Mouse (Mus musculus) regulatory T cell (primary cell): ENCODE measurements around the gene BC025446.
"Not testable (repeated sequence)": the region's sequence is repeated elsewhere in the genome, so short reads cannot be mapped to it uniquely, and the experiment has no call there.

Experiments
- in situ Hi-C: fragments of 300-600 bp; cut with MboI, MseI; formaldehyde crosslinking; loops from one replicate; pipeline ENCODE4 v1.15.1; 2025; ENCODE audit warnings: high pct_unique_total_duplicates

The BC025446 gene

DNA sequence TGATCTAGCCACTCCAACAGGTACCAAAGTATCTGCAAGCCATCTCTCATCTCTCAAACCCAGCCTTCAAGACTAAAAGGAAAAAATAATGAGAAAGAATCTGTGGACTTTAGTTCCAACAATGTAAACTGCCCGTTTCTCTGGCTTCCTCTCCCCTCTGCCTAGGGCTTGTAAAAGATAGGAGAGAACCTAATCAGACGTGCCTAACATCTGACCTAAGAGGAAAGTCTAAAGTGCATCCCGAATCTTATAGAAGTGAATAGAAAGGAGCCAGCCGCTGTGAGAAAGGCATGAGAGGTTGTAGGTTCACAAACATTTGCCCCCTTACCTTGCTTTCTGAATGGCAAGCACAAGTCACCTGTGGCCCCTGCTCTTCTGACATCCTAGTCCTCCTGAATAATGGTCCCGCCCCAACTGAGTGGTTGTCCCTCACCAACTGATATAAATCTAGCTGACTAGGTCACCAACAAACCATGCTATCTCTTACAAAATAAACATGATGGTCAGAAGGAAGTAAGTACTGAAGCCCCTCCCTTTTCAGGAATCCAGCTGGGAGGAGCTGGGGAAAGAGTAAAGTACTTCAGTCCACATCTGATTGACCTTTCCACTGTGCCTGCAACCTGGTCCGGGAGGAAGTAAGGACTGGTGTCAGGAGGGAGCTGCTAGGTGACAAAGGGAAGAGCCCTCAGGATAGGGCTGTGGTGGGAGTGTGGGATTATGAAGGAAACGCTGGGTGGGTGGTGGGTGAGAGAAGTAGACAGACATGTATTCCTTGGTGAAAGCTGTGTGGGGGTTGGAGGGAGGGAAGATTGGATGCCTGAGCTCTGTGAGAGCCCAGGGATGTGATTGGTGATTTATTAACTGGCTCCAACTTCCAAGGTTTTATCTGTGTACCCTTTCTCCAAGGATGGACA lies at the start of gene BC025446:
BC025446 (plus strand) TSS at position 599 of the 914 bp plus-strand sequence.
- in situ Hi-C loops, result no loop called here

DNA sequence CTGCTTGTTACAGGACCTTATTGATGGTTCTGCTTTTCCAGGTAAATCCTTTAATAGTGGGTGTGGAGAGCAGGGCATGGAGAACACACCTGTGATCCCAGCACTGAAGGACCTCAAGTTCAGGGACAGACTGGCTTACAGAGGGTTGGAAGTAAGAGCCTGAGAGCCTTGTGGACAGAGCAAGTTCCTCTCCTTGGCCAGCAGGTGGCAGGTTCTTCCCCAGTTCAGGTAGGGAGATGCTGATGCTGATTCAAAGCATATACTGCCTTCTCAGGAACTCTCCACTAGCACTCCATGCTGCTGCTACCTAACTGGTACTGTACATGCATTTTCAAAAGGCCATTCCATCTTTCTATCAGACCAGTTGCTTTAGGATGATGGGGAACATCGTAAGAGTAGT lies 40.7 kb upstream of the BC025446 start:
- in situ Hi-C loops, result no loop called here

DNA sequence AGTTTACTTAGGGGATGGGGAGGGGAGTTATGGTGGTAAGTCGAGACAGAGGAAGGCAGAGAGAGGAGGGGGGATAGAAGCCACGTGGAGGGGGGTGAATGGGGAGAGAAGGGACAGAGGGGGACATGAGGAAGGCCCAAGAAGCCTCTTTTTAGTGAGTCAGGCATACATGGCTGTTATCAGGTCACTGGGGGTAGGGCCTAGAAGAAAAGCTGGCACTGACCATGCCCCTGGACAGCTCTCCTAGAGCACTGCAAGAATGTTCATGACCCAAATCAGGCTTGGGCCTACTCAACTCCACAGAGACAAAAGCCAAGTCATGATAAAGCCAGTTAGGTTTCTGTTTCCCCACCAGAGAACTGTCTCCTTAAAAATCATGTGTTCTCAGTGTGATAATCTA lies 29.9 kb upstream of the BC025446 start:
- in situ Hi-C loops, result loop anchor here (10.0 kb wide), 1 partner anchor 91 kb away; no protein-coding TSS in a partner anchor

DNA sequence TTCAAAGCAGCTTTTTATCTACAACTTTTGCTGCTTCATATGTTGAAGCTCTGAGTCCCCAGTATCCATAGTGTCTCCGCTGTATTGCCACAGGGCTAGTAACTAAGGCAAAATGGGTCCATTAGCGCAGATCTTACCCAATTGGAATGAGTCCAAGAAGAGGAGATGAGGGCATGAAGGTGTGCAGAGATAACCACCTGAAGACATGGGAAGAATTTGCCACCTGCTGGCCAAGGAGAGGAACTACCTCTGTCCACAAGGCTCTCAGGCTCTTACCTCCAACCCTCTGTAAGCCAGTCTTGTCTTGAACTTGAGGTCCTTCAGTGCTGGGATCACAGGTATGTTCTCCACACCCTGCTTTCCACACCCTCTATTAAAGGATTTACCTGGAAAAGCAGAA lies 27.1 kb upstream of the BC025446 start:
- in situ Hi-C loops, result loop anchor here (10.0 kb wide), 1 partner anchor 94 kb away; no protein-coding TSS in a partner anchor

DNA sequence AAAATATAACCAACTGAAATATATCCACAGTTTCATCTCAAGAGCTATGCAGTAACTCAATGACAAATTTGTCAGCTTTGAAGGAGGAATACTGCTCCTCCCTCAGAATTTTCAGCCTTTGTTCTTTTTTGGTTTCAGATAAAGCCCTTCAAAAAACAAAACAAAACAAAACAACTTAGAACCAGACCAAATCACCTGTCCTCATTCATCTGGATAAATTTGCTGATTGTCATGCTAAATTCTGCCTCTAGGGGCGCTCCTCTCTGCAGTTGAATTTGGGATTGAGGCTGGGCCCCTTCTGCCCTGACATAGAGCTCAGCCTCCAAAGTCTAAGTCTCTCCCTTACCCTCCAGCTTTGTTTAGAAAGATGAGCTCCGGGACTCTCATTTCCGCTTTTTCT lies 25.6 kb upstream of the BC025446 start:
- in situ Hi-C loops, result not testable (repeated sequence)

DNA sequence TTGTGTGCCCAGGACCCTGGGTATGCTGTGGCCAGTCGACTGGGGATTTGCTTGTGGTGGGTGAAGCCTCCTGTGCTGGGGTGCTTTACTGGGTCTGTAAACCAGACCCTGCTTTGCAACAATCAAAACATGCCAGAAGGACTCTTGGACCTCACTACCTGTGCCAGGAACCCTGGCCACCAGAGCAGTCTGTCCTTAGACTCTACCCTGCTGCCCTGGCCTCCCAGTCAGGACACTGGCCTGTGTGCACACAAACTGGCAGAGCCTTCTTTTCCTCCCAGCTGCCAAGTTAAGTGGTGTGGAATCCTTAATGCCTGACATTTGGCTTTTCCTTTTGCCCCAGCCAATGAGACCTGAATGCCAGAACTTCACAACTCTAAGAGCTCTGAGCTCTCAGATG lies 655 bp downstream of the BC025446 start:
- in situ Hi-C loops, result no loop called here

DNA sequence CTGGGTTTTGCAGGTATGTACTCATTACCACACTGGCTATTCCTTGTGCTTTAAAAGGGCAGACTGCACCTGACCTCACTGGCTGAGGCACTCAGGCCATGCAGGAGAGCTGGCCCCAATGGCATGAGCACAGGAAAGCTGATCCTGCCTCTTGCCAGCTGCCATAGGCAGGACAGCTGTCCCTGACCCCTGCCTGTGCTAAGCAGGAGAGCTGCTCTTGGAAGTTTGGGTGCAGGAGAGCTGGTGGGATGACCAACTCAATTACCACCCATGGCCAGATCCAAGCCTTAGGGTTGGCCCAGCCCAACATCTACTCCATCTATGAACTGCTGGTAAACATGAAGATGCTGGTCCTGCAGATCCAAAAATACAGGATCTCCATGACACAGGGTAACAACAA lies 5.8 kb downstream of the BC025446 start:
- in situ Hi-C loops, result no loop called here

DNA sequence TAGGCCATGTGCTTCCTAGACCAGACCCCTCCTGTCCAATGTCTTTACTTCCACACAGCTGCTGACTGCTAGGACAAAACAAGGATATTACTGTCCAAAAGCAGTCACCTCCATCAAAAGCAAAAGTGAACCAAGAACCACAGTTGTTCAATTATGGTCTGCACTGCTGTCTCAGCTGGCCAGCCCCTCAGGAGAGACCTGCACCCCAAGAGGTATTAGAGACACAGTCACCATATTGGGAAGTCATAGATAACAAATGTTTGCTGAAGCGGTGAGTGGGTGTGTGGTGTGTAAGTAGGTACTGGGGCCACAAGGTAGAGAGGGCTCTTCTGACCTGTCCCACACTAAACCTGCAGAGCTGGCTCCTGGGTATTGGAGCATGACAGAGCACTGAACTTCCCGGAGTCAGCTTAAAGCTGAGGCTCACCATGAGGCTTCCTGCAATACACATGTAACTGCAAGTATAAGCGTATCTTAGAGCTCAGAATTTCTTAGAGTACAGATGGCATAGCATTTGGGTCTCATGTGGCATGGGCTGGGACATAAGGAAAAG lies 21.6 kb downstream of the BC025446 start:
- in situ Hi-C loops, result no loop called here

DNA sequence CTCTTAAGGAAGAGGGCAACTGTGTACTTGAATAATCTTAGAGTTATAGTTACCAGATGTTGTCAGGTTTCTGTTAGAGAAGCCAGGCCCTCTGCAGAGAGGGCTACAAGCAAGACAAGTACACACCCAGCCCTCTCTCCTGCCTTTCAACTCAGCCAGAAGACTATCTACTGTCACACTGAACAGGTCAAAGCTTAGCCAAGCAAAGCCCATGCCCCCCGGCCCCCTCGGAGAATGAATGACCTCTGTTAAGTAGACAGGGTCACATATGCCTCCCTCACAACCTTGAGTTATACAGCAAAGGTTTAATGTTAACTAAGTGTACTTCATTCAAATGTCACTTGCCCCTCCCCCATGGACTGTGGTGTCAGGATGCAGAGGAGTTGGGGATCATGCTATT lies 24.4 kb downstream of the BC025446 start:
- in situ Hi-C loops, result loop anchor here (10.0 kb wide), 1 partner anchor 1696 kb away; no protein-coding TSS in a partner anchor

DNA sequence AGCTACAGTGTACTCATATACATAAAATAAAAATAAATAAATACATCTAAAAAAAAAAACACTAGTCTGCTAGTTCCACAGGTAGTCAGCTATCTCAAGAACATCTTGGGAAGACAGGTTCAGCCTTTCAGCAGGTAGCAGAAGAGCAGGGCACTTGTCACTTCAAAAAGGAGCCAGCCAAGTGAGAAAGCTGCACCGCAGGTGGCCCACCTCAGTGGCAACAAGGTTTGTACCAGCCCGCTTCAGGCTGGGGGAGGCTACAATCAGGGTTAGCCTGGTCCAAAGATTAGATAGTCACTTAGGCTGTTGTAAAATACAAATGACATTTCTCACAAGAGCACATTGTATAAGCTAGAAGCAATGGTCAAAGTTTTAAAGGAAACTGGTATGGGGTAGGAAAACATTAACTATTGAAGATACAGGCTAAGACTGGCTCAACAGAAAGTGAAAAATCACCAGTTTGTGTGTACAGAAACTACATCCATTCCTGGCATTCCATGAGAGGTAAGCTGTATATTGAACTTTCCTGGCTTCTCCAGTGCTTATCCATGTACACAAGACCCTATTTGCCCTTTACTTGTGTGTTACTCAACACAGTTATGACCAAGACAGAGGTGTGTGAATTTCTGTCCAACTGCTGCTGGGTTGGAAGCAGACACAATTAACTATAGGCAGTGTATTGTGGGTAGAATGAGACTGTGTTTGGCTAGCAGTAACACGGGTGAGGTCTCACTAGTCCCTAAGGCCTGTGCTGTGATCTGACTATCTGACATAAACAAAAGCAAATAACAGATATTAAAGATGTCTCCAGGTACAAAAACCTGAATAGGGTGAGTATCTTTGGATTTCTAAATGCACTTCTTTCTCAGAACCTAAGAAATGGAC lies 26.8 kb downstream of the BC025446 start:
- in situ Hi-C loops, result loop anchor here (10.0 kb wide), 1 partner anchor 1698 kb away; no protein-coding TSS in a partner anchor

DNA sequence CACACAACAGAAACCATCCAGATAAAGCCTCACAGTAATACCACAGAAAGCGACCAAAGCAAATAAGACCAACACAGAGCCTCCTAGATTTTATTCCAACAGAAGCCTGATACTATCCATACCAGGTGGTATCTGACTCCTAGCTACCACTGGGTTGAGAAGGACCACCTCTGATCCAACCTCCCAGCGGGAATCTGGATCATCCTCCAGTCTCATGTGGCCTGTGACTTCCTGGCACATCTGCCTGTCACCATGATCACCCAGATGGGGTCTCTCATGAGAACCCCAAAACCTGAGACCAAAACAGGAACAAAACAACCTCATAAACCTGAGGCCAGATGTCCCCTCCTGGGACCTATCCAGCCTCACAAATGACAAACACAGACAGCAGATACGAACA lies 38.5 kb downstream of the BC025446 start:
- in situ Hi-C loops, result no loop called here

DNA sequence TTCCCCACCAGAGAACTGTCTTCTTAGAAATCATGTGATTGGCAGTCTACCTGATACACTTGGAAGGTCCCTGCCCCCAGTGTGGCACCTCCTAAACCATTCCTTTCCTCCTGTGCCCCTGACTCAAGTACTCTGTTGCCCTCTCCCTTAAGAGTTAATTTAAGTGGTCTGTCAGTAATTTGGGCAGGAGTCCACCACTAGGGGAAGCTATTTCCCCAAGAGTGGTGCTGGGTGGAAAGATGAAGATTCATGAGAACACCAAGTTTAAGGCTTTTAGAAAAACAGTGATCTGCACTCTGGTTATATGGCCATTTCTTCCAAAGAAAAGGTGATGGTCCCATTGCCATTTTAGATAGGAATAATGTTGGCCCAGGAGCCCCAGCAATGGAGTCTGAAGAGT lies 49.7 kb downstream of the BC025446 start:
- in situ Hi-C loops, result no loop called here

DNA sequence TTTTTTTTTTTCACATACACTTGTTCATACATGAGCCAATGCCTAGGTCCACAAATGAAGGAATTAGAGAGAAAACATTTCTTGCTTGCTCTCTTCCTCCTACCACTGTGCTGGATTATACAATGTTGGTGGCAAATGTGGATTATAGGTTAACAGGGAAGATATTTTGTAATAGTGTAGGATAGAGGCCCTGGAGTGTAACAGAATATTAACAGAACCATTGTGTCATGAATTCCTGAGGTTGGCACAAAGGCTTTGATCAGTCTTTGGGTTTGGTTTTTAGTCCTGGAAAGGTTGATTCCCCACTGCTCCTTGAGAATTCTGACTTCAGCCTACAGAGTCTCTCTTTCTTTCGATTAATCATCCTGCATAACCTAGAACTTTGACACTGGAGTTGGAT lies 50.5 kb downstream of the BC025446 start:
- in situ Hi-C loops, result no loop called here

DNA sequence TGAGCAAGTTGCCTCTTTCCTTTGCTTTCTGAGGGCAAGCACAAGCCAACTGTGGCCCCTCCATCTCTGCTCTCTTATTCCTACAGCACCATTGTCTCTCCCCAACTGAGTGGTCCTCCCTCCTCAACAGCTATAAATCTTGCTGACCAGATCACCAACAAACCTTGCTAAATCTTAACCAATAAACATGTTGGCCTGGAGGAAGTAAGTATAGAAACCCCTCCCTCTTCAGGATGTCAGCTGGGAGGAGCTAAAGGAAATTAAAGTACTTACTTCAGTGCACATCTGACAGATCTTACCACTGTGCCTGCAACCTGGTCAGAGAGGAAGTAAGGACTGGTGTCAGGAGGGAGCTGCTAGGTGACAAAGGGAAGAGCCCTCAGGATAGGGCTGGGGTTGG lies 51.9 kb downstream of the BC025446 start, which contains the start of gene Ly6f:
Ly6f (plus strand) TSS at position 301 of the 400 bp plus-strand sequence.
- in situ Hi-C loops, result no loop called here

DNA sequence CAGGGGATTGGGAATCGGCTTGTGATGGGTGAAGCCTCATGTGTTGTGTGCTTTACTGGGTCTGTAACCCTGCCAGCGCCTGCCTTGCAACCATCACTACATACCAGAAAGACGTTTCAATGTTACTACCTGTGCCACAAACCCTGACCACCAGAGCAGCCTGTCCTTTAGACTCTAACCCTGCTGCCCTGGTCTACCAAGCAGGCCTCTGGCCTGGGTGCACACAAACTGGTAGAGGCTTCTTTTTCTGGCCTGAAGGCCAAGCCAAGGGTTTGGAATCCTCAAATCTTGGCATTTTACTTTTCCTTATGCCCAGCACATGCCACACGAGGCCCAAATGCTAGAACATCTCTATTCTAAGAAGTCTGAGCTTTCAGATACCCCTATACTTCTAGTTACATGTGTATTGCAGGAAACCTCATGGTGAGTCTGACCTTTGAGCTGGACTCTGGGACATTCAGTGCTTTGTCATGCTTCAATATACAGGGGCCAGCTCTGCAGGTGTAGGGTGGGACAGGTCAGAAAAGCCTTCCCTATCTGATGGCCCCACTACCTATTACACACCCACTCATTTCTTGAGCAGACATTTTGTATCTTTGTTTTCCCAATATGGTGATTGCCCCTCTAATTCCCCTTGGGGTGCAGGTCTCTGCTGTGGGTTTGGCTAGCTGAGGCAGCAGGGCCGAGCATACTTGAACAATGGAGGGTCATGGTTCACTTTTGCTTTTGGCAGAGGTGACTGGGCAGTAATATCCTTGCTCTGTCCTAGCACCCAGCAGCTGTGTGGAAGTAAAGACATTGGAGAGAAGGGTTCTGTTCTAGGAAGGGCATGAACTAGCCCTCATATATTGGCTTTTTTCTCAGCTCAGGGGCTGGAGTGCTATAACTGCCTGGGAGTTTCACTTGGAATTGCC lies 53.0 kb downstream of the BC025446 start:
- in situ Hi-C loops, result no loop called here

DNA sequence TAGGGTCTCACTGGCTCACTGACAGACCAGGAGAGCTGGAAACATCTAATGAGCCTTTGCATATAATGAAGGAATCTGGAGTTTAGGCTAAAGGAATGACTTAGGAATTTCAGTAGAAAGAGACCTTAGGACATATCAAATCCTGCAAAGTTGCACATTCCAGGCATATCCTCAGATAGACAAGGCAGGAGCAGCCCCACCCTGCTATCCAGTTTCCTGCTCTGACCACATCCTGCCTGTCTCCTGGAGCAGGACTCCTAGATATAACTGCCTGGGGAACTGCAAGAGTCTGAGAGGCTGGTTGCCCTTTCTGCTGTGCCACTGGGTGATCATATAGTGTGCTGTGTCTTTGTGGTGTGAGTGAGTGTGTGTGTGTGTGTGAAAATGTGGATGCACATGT lies 54.0 kb downstream of the BC025446 start:
- in situ Hi-C loops, result no loop called here

DNA sequence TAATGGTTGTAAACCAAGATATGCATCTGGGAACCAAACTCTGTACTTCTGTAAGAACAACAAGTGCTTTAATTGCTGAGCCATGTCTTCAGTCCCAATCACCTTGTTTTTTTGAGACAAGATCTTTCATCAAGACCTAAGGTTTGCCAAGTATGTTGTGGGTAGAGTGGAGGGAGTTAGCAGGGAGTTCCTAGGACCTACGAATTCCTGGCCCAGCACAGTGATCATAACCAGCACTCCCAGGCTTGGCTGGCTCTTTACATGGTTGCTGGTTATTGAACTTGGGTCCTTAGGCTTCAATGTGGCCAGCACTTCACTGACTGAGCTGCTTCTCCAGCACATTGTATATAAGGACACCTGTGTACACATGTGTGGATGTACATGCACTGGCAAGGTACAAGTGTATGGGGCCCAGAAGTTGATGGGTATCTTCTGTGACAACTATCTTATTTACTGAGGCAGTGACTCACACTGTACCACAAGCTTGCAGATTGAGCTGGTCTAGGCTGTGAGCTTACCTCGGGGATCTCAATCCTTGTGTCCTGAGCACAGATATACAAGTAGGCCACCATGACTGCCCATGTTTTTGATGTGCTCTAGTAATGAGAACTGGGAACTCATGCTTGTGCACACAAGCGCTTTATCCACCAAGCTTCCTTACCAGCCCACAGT lies 54.7 kb downstream of the BC025446 start:
- in situ Hi-C loops, result no loop called here

DNA sequence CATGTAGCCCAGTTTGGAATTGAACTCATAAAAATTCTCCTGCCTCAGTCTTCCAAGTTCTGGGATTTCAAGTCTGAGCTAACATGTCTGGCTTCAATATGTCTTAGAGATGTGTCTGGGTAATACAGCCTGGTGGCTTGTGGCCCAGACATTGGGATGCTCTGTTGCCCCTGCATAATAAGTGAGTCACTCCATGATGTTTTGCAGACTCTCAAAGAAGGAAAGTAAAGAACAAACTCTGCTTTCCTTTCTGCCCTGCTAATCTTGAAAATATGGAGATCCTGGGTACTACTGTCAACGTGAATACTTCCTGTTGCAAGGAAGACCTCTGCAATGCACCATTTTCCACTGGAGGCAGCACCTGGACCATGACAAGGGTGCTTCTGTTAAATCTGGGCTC lies 55.2 kb downstream of the BC025446 start:
- in situ Hi-C loops, result no loop called here

DNA sequence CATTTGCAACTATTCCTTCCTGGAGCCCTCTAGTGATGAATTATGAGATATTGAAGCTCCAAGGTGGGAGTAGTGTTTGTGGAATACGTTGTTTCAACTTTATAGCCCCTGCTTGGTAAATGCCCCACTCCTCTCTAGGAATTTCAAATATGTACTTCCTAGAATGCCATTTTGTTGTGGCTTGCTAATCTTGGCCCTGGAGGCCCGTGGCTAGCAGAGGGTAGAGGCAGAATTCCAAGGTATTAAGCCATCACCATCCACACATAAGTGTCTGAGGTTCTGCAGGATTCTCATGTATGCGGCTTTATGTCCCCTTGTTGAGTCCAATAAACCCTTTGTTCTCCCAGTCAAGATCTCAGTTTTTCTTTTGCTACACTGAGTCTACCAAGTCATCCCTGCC lies 55.7 kb downstream of the BC025446 start:
- in situ Hi-C loops, result no loop called here
